Mouse (Mus musculus) left cerebral cortex, adult 9 months (tissue): ENCODE data around the gene Gucy2e.

ENCODE experiments used
- DNase-seq, 2 experiments: peaks; one replicate each; pipeline ENCODE4 v3.0.0; 2022; ENCODE audit warnings: low spot score in 2 of 2

Gene Gucy2e

DNA sequence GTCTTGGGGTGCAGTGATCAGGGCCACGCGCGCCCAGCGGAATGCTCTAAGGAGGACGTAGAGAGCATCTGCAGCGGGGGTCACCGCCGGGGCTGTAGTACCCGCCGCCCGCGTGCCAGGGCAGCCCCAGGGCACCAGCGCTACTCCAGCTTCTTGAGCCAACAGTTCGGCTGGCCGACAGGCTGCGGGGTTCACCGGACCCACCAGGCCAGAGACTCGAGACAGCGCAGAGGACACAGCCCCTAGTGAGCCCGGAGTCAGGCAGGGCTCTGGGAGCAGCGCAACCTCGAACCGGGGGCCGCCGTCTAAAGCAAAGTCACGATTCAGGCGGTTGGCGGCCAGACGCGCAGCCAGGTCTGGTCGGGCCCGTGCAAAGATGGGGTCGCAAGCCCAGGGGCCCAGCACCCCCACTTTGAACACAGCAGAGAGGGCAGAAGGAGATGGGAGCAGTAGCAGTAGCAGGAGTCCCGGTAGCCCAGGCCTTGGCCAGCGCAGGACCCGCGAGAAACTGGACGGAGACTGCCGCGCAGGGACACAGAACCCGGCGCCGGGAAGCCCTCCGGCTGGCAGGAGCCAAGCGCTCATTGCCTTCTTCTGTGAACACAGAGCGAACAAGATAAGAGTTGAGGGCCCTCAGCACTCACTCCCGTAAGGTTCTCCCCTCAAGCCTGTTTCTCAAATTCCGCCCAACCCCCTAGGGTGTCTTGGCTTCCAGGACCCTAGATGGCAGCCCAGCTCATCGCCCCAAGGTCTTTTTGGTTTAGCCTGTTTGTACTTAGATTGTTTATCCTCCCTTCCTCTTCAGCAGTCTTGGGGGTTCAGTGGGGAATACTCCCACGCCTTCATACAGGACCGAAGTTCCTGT is 543 bp downstream of the Gucy2e start:
- DNase-seq = no peak

DNA sequence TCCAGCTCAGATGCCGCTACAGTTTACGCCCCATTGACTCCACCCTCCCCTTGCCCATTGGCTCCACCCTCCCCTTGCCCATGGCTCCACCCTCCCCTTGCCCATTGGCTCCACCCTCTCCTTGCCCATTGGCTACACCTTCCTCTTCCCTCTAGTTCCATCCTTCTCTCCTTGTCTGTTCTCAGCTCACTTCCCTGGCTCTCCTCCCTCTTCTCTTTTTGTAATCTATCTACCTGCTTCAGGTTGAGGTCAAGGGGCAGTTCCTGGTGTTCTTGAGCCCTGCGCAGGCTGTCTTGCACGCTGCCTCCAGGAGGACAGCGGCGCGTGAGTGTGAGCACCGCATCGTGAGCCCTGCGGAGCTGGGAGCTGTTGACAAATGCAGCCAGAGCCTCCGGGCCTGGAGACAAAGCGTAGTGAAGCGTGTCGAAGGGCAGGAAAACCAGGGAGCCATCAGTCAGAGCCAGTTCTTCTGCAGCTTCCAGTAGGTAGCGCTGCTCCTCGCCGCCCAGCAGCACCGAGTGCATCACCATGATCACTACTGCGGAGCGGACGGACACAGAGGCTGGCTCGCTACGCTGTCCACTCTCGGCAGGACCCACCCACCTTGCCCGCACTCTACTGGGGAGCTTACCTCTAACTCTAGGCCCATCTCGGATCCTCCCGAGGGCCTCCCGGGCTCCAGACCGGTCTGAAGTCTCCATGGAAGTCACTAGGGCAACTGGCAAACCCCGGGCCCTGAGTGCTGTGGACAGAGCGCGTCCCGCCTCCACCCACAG is 1.4 kb downstream of the Gucy2e start:
- DNase-seq = peak; percentile 46 to 74

DNA sequence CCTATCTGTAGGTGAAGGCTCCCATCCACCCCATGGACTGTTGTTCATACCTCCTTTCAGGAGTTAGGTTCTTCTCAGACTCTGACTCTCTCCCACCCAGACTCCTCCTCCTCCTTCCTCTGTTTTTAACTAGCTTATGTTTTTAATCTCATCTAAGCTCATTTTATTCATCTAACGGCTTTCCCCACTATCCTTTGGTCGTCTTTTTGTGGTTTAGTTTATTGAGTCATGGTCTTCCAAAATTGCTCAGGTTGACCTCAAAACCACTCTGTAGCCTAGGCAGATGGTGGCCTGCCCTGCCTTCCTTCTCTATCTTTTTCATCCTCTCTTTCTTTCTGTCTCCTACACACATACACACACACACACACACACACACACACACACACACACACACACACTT is 3.7 kb downstream of the Gucy2e start:
- no peak for DNase-seq

- no peak for DNase-seq
These were observed 6.4 kb downstream of the Gucy2e start for GRCm38 (mm10) chr11:69230420-69230819.

DNA sequence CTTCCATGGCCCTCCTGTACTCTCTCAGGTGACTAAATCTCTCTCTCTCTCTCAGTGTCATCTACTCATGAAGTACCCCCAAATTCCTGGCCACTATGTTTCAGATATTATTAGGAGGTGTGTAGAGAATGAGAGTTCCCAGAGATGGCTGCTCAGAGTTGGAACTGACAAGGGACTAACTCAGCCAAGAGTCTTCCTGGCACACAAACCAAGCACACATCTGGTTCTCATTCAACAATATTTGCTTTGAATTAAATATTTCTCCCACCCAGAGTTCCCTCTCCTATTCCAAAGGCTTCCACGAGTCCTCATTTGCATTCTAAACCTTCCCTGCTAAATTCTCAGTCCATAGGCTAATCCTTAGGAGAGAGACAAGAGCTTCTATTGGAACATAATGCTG is 11.1 kb downstream of the Gucy2e start:
- no peak for DNase-seq

- no peak for DNase-seq
These were observed 13.7 kb downstream of the Gucy2e start for GRCm38 (mm10) chr11:69223101-69223500.

GRCm38 (mm10) chr11:69221070-69221469 is 15.8 kb downstream of the Gucy2e start:
- DNase-seq = no peak

DNA sequence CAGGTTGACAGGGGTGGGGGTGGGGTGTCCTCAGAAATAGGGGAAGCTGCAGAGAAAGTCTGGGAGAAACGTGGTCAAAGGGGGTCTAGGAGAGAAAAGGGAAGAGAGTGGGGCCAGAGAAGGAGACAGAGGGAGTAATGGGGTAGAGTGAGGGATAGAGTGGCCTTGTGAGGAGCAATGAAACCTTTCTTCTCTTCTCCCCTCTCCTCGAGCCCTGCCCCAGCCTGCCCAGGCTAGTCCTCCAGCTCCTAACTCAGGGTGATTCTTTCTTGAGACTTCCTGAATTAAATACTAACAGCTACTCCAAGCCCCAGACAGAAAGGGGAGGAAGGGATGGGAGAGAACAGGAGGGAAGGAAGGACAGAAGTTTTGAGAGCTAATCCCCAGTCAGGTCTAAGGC is 18.2 kb downstream of the Gucy2e start:
- DNase-seq = no peak

DNA sequence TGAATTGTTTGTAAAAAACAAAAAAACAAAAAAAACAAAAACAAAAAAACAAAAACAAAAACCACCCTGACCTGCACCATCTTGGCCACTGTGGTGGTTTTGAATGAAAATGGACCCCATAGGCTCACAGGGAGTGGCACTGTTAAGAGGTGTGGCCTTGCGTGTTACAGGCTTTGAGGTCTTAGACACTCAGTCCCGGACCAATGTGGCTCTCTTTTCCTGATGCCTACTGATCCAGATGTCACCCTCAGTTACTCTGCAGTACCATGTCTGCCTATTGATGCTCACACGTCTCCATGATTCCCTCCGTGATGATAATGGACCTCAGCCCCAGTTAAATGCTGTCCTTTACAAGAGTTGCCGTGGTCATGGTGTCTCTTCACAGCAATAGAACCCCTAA is 19.4 kb downstream of the Gucy2e start:
- DNase-seq = no peak

DNA sequence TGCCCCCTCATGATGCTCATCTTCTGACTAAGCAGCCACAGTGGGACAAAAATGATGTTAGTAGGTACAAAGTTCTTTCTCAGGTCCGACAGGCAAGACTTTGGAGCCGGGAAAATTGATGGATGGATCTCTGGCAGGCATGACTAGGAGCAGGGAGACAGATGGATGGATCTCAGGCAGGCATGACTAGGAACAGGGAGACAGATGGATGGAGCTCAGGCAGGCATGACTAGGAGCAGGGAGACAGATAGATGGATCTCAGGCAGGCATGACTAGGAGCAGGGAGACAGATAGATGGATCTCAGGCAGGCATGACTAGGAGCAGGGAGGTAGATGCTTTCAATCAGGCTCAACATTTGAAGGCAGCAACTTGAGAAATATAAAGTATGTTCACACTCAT is 25.4 kb downstream of the Gucy2e start:
- peak; percentile 63 to 65 for DNase-seq

DNA sequence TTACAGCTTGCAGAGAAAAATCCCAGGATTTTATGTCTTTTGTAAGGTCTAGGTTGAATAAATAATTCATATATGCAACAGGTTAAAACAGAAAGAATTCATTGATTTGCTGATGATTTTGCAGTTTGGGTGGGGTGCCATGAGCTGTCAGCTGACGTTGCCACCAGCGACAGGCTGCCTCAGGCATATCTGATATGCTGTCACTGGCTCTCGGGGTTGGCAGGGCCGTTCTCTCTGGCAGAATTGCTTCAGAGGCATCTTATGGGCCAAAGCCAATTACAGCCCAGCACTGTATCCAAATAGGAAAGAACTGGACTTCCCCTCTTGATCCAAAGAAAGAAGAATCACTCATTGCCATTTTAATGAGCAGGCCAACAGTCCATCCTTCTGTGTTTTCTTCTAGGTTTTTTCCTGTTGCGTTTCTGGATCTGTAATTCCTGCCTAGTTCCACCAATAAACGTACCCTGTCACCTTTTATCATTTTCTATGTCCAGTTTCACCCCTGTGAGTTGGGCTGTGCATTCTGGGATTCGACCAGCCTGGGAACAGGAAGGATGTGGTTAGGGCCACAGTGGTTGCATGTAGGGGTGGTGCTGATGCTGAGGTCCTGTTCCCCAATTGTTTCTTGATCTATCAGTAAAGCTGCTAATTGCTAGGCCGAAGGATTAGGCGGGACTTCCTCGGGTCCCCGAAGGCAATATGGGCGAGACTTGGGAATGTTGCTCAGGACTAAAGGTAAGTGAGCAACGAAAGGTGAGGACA is 34.2 kb downstream of the Gucy2e start:
- no peak for DNase-seq

DNA sequence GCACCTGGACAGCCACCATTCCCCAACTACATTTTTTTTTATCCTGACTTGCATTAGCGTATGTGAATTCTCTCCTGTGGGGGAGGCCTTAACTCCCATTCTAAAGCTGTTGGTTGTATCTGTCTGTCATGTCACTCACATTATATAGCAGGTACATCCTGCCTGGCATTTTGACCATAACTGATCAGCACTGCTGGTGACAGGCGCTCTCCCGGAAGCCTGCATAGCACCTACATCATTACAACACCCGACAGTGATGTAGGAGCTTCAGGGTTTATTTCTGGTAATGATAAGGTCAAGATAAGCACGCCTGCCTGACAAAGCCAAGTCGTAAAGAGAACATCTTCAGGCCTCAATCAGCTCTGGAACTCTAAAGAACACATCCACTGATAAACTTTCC is 36.6 kb downstream of the Gucy2e start:
- DNase-seq = no peak

DNA sequence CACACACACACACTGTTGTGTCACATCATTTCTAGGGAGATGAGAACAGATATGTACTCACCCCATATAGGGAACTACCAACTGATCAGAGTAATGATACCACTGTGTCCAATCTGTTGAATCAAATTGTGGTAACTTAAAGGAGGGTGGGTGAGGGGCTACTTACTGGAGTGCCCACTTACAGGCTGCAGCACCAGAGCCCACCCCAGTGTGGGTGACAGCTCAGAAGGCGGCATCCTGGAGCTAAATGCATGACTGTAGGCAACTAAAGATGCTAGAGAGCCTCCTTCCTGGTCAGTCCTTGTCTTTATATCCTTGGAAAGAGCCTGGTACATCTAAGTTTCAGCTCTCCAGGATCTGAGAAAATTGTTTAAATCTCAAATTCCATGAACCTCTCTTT is 37.6 kb downstream of the Gucy2e start:
- DNase-seq = no peak

GRCm38 (mm10) chr11:69197743-69198142 is 39.1 kb downstream of the Gucy2e start, which contains the start of gene Alox8:
TSS of gene Alox8 (minus strand) at chr11:69197843.
- no peak for DNase-seq

GRCm38 (mm10) chr11:69197194-69197593 is 39.6 kb downstream of the Gucy2e start:
- no peak for DNase-seq

GRCm38 (mm10) chr11:69196766-69197165 is 40.1 kb downstream of the Gucy2e start:
- DNase-seq = peak in 1 of 2 experiments; percentile 19

GRCm38 (mm10) chr11:69192840-69193239 is 44.0 kb downstream of the Gucy2e start:
- peak in 1 of 2 experiments; percentile 22 for DNase-seq

GRCm38 (mm10) chr11:69185936-69186335 is 50.9 kb downstream of the Gucy2e start:
- no peak for DNase-seq

DNA sequence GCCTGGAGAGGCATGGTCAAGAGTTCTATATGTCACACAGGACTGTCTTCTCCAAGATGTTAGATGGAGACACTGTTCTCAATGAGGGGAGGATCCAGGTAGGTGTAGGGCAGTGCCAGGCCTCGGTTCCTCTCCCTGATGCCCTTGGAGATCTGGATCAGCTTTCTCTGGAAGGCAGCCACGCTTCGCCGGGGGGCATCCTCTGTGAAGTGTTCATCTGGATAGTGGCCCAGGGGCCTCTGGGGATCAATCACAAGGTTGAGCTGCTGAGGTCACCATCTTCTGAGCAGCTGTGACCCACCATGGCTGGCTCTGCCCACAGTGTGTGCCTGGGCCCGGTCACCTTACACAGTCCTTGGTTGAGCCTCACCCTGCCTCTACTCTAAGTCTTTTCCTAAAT is 51.8 kb downstream of the Gucy2e start:
- DNase-seq = no peak

DNA sequence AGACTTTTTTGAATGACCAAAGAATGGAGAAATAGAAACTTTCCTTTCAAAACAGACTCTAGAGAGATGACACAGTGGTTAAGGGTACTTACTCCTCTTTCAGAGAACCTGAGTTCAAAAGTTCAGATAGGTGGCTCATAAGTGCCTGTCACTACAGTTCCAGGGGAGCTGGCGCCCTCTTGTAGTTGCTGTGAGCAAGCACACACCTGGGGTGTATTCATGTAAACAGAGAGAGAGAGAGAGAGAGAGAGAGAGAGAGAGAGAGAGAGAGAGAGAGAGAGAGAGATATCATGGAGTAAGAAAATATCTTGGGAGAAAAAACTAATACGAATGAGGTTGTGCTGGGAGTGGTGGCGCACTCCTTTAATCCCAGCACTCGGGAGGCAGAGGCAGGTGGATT is 56.7 kb downstream of the Gucy2e start:
- no peak for DNase-seq

DNA sequence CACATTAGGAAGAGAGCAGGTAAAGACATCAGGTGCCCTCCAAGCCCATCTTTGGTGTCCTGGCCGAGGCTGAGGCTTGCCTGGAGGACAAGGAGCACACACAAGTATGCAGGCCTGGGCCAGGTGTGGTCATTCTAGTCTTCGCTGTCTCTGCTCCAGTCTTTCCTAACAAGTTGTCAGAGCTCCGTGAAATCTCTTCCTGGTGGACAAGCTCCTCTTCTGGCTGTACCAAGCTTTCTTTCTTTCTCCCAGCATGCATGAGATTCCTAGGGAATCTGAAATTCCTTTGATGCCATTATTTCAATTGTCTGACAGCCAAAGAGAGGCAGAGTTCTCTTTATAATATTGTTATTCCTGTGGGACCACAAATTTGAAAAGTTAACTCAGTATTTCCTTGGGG is 57.3 kb downstream of the Gucy2e start:
- no peak for DNase-seq

DNA sequence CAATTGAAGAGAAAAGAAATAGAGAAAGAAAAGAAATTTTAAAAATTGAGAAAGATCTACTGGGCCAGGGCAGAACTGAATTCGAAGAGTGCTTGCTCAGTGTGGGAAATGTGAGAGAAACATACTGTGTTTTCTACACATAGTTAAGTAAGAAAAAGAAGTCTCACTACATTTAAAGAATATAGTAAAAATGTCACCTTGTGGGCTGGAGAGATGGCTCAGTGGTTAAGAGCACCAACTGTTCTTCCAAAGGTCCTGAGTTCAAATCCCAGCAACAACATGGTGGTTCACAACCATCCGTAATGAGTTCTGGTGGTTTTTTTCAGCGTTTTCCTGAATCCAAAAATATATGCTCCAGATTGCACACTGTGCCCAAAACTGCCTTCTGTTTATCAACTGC is 58.3 kb downstream of the Gucy2e start:
- no peak for DNase-seq
